Mouse (Mus musculus) mesoderm, embryonic 11.5 days (tissue): ENCODE data around the gene Zp1.

Experiments
- DNase-seq: peaks from one replicate; pipeline ENCODE4 v3.0.0-alpha.2; 2012; ENCODE audit warnings: low read depth, low spot score

Gene Zp1

DNA sequence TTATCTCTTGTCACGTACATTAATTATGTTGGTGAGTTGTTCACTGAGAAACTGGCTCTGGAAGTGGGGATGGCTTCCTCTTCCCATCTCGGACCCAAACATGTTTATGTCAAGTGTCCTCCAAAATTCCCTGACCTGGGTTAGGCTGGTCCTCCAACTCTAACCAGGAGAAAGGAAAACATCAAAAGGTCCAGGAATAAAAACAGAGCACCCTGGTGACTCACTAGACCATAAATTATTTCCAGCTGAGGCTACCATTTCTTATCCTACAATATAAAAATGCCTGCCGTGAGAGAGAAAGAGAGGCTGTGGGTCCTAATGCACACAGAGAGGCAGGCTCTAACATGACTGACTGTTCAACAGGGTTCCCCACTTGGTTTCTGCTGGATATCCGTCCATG is 3.8 kb upstream of the Zp1 start:
- no peak for DNase-seq

DNA sequence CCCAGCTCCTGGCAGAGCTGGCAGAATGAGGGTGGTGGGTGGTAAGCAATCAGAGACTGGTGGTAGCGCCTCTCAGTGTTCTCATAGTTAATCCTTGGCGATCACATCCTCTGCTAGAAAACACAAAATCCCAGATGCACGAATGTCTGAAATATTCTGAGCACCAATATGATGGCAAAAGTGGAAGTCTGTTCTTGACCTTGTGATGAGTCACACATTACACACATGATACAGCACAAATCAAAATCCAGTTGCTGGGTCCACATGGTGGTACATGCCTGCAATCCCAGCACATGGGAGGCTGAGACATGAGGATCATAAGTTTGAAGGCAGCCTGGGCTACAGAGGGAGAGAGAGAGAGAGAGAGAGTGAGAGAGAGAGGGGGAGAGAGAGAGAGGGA is 626 bp upstream of the Zp1 start:
- no peak for DNase-seq

DNA sequence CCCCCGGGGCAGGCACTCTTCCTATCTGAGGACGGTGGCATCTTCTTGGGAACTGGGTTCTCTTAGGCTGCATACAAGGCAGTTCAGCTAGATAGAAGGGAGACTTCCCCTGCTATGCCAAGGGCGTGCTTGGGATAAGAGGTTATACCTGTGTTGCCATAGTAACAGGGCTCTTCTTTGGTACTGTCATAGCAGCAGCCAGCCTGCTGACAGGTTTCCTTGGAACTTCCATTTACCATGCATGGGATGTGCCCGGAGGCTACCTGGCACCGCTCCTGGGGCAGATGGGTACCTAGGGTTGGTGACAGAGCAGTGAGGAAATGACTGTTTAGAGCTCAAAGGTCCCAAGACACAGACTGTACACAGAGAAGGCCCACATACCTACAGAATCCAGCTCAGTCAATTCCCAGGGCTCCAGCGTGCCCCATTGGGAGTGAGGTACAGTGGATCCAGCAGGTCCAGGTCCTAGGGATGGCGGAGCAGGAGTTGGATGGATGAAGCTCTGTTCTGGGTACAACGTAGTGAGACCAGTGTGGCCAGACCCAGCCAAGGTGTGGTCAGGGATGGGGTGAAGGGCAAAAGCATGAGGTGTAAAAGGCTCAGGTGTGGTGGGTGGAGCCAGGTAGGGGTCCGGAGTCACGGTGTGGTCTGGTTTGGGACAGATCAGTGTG is 2.0 kb downstream of the Zp1 start:
- DNase-seq: no peak

DNA sequence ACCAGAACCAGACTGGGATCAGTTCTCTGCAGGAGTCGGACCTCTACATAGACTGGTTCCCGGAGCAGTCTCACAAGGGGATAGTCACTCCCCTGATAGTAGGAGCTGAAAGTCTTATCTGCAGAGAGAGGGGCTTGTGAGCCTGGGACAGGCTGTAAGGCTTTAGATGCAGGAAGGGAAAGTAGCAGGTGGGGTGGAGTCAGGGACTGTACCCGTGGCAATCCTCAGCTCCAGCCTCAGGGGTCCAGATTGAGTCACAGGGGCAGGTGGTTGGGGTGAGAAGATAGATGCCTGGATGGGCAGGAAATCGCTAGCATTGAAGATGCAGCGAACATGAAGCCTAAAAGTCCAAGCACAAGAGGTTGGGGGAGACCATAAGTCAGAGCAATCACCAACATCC is 3.9 kb downstream of the Zp1 start:
- no peak for DNase-seq

DNA sequence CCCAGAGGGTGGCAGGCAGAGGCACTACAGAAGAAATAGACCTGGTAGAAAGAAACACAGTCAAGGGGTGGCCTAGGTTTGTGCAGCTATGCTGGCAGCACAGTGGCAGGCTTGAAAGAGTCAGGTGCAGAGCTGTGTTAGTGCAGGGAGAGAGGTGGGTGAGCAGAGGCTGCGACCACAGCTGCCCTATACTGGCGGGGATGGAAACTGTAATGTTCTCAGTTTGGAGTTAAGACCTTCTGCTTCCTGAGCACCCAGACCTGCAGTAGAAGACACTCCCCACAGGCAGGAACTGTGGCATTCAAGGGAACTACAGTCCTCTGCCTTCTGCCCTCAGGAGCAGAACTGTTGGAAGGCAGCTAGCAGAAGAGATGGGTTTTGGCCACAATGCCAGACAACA is 5.6 kb downstream of the Zp1 start:
- no peak for DNase-seq

DNA sequence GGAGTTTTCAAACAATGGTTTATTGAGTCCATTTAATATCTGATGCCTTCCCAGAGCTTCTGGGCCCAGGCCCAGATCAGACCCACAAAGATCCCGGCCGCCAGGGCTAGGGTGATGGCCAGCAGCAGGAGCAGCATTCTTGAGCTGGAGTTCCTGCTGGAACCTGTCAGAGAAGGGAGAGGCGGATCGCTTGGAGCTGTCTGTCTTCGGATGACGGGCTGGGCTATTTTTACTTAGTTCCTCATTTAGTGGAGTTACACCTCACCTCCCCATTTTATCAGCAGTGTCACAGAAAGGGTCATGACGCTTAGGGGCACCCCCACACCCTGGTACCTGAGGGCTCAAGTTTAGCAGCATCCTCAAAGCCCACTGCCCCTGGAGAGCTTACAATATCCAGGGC is 6.1 kb downstream of the Zp1 start:
- DNase-seq: no peak

DNA sequence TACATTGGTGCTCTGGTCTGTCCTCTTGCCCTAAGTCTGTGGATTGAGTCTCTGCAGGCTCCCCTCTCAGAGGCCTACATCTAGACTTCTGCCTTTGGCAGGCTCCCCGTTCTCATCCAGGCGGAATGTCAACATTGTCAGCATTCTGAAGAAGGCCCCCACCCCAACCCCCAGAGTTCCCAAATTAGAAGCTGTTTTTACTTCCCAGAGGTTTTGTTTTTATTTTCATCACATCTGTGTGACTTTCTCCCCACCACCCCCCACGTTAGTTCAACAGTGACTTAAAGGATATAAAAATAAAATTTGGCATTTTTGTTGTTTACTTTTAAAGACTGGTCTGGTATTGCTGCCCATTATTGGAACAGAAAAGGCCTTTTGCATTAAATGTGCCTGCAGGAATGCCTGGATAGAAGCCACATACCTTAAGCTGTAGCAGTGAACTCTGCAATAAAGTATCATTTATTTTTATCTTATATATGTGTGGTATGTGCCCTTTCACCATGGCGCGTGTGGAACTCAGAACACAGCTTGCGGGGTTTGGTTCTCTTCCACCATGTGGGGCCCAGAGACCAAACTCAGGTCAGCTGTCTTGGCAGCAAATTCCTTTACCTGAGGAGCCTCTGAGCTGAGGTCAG is 11.2 kb downstream of the Zp1 start:
- DNase-seq: peak; percentile 15

DNA sequence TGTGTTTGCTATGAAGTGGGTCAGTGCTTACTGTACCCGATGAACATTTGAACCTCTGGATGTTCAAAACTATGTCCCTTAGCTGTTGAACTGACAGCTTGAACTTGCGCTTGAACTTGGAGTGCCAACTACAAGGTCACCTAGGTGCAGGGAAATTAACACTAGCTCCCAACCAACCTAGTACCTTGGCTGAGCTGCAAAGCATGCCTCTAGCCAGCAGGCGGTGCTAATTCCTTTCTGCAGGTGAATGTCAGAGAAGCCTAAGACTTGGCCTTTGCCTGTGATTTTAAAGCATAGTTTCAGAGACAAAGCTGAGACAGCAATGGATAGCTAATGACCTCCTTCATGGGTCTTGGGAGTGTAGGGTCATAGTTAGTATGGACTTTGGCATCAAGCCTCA is 12.5 kb downstream of the Zp1 start:
- peak; percentile 41 for DNase-seq

DNA sequence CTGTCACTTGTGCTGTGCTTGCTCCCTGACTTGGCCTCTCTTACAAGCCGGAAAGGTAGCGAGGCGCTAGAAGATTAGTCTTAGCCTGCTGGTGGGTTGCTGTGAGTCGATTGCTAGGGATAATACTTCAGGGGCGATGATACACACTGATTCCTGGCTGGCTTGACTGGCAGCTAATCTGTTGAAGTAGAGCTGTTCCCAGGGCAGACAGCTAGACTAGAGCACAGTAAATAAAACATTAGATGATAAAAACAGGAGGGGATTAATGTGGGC is 14.8 kb downstream of the Zp1 start:
- DNase-seq: no peak

DNA sequence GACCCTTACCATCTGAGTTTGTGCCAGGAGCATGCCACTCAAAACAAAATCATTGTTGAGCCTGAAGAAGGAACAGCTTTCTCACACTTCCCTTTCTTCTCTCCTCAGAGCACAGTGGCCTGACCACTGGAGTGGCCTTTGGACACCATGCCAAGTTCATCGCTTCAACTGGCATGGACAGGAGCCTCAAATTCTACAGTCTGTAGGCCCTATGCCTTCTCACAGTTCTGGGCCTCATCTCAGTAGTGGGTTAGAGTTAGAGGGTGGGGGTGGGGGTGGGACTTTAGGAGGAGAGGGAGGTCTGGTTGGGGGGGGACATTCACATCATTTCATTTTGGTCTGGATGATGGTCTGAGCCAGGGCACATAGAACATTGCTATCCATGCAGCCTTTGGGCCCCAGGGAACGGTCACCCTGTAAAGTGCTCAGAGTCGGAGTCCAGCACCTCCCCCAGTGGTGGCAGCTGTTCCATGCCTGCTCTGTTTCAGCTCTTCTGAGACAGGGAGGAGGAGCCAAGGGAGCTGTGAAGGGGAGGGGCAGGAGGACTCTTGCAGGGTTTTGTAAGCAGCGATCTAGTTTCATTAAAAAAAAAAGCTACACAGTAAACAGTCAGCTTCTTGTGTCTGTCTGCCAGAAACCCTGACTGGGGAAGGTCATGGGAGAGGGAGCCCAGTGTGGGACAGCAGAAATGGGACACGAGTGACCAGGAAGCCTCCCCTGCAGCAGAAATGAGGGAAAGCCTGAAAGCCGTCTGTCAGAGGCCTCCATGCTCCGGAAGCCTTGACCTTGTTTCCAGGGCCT is 15.3 kb downstream of the Zp1 start:
- no peak for DNase-seq

DNA sequence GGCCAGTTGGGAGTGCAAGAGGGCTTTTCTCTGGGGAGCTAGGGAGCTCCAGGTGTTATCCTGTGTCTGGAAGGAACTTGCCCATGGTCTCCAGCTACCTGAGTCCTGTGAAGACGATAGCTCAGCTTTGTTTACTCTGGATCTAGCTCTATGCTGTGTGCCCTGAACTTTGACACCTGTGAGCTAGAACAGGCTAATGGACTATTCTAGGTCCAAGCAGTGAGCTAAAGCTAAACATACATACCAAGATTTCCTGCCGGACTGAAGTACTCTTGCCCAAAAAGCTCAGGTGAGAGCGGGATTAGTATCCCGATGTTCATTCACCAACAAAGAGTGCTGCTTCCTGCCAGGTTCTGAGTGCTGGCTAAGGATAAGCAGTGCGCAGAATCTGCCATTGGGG is 15.9 kb downstream of the Zp1 start:
- no peak for DNase-seq

DNA sequence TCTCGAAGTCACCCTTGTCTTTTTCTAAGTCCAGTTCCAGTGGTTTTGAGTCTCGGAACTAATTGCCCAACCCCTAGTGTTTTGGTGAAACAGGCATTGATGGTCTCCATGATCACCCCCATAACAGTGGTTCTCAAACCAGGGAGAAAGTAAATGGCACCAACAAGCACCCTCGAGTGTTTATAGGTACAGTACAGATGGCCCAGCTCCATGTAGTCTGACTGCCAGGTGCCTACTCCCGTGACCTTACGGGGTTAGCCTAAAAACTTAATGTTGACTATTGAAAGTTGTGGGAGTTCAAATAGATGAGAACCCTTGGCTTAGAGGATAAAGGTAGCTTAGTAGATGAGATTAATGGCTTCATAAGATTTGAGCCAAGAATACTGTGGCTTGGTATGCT is 19.4 kb downstream of the Zp1 start:
- DNase-seq: no peak

DNA sequence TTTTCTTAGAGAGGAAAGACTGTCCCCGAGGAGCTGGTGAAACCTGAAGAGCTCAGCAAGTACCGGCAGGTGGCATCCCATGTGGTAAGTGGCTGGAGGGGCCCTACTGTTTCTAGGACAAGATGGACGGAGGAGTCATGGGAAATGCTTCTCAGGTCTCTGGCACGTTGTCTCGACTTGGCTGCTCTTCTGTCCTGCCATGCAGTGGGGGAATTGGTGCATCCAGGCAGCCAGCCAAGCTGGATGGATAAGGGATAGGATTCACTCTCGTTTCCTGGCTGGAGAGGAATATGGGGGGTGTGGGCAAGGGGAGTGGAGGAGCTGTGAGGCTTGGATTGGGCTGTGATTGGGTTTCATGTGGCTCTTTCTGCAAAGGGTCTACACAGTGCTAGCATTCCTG is 20.1 kb downstream of the Zp1 start:
- DNase-seq: no peak

DNA sequence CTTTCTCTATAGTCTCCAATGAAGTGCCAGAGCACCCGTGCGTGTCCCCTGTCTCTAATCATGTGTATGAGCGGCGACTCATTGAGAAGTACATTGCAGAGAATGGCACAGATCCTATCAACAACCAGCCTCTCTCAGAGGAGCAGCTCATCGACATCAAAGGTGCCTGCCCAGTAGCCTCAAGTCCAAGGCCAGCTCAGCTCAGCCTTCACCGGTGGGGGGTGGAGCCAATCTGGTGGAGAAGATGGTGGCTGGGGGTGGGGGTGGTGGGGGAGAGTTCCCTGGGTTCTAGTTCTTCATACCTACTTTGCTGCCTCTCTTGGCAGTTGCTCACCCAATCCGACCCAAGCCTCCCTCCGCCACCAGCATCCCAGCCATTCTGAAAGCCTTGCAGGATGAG is 22.9 kb downstream of the Zp1 start:
- no peak for DNase-seq

DNA sequence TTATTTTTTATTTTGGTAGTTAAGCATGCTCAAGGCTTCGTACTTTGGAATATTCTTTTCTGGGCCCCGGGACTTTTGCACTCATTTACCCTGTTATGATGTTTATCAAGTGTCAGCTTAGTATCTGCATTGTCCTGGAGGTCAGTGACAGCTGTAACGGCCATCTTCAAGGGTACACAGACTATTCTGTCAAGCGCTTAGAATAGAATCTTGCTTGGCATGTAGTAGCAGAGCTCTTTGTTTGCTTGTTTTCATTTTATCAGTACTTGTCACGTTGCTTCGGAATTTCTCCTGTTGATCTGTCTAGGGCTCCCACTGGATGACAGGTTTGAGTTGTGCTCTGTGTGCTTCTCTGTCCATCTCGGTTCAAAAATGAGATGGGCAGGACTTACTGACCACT is 23.6 kb downstream of the Zp1 start:
- DNase-seq: no peak

DNA sequence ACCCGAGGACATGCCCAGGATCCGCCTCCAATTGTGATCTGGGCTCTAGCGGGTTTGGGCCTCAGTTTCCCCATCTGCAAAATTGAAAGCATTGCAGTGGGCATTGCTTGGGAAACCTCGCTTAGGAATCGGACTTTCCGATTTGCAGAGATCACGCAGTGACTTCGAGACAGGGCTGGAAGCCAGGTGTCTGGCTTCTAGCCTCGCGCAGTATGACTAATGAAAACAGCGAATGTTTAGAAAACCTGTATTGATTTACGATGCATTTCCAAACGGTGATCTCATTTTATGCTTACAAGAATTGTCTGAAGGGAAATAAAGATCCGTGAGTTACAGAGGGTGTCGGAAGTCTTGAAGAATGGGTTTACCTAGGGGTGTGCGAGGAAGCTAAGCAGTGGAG is 24.7 kb downstream of the Zp1 start:
- DNase-seq: peak; percentile 36

DNA sequence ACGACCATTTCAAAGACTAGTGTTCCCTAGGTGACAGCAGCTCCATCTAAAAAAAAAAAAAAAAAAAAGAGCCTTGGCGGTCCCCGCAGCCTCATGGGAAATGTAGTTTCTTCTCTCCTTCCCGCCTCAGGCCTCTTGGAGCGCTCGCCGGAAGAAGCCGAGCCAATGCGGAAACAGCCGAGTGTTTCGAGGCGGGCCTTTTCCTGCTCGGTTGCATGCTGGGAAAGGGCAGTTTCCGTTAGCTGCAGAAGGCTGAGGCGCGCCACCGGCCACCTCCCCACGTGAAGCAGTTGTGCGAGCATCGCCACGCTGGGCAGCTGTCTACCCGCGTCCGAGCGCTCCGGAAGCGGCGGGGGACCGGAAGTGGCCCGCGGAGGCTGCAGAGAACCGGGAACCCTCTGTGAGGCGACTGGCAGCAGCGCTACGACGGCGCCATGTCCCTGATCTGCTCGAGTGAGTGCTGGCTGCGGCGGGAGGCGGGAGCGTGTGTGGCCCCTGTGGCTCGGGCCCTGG is 25.4 kb downstream of the Zp1 start, which contains the start of gene Prpf19:
Prpf19 (plus strand) TSS at position 216 of the 513 bp plus-strand sequence.
- DNase-seq: peak; percentile 98

DNA sequence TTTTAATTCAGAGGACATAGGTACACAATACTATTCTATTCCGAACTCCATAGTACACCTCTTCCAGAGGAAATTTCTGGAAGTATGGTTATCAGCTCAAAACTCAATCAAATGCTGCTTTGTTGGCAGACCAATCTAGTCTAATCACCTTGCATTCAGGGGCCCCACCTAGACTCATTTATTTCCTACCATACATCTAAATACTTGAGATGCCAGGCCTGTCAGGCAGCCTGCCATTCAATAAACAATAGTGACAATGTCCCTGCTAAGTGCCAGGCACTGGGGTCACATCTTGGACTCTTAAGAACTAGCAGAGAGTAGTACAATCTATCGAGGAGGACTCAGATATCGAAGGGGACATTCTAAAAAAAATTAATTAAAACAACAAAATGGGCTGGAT is 28.2 kb downstream of the Zp1 start:
- DNase-seq: no peak

DNA sequence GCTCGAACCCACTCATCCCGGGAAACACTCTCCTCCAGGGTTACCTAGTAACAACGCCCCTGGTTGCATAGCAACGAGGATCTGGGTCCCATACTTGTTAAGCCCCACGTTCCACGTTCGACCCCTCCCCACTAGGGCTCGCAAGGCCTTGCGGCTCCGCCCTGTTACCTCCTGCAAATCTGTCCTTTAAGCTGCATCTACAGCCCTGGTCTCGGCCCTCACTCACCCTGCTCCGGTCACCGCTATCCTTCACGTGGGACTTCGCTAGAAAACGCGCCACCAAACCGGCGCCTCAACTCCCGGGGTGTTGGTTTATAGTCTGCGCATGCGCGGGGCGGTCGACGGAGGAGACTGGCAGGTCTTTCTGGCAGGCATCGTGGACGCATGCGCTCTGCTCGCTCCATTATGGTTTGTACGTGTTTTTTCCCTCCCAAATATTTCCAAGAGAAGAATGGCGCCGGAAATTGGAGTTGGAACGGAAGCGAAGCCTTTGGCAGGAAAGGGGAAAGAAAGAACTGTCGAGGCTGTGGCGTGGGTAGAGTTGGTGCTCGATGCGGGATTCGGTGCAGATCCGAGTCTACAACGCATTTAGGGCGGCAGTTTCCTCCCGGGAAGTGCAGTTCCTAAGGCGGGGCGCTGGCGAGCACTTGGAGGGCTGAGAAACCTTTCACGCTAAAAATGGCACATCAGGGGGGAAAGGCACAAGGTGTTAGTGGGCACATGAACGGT is 38.8 kb downstream of the Zp1 start, which contains the start of gene Tmem109:
Tmem109 (minus strand) TSS at position 576 of the 729 bp plus-strand sequence.
- peak; percentile 97 for DNase-seq

DNA sequence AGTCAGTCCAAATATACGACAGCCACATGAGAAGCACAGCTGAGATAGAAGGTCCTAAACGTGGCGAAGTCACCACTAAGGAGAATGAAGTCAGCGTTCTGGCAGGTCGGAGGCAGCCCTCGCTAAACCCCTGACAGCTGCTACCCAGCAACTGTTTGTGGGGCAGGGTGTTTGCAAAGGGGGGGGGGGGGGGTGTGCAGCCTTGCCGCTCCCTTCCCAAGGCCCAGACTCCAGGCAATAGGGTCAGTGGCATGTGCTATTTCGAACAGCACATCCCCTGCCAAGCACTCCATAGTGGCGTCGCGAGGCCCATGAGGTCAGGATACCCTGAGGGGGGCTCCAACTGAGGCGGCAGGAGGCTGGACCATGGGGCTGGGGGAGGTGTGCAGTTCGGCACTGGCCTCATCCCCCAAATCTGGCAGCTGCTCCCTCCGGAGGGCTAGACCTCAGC is 39.4 kb downstream of the Zp1 start:
- DNase-seq: no peak

DNA sequence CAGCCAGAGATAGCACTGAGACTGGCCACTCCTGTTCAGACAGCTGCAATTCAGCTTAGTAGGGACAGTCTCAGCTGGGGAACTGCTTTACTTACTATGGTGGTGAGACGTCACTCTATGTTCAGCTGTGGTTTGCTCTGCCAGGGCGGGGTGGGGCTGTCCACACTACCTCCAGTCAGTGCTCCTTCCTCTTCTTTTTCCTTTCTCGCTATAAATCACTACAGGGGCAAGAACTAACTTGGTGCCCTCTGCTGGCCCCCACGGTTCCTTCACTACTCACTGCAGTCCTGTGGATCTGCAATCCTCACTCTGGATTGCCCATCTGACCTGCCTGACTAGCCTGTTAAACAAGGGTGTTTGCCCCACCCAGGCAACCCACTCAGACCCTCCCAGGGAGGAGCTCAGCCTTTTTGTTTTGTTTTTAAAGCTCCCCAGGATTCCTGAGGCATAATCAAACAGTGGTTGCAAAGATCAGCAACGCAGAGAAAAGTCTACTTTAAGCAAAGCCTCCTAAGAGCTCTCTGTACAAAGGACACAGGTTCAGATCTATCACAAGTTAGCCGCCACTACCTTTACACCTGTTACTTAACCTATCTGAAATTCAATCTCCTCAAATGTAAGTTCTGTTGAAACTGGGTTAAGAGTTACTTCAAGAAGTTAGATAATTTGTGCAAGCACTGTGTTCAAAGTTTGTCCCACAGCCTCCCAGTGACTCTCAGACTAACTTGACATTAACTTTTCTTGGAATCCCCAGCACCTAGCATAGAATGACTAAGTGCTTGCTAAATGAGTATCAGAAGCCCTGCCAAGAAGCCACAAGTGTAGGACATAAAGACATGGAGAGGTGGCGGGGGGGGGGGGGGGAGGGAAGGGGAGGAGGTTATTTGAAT is 40.1 kb downstream of the Zp1 start:
- no peak for DNase-seq
